Mouse (Mus musculus) embryonic fibroblast, embryonic 13.5 days (primary cell): ENCODE data around the gene Art4.

Source experiments
- CTCF ChIP-seq: IDR thresholded peaks from 2 replicates; pipeline ENCODE4 v1.5.1; 2011; ENCODE audit warnings: mild to moderate bottlenecking, control low read depth, low read length, moderate library complexity, borderline replicate concordance; ENCODE audit not compliant: insufficient read depth
- POLR2A ChIP-seq: IDR thresholded peaks from 2 replicates; pipeline ENCODE4 v1.6.1; 2011; ENCODE audit warnings: low read depth, mild to moderate bottlenecking, control low read depth, low read length, moderate library complexity

GRCm38 (mm10) chr6:136815381-136815780 is 42.2 kb downstream of the Art4 start:
- no peak for TF ChIP-seq CTCF
- TF ChIP-seq POLR2A = no peak
